Mouse (Mus musculus) lung, postnatal 0 days (tissue): Measurements from ENCODE around the gene Bcam. TPM values are rescaled to one million over a fixed set of nuclear protein-coding genes. Genes with fewer than 3 reads are reported as not detected.

ENCODE experiments used
- ATAC-seq: fragments of 200-750 bp; cut with Nextera tagmentation; 2 replicates; pipeline ENCODE4 v1.8.0; 2017; ENCODE audit warnings: moderate library complexity
- DNase-seq: peaks from one replicate; pipeline ENCODE4 v3.0.0-alpha.2; 2016; ENCODE audit warnings: low spot score
- H3K27ac ChIP-seq: fragments of 300-500 bp; sonication (generic); 2 replicates; pipeline ENCODE4 v1.5.1; 2014; ENCODE audit warnings: antibody characterized with exemption, mild to moderate bottlenecking, low read length, mixed read lengths
- H3K27me3 ChIP-seq: fragments of 300-500 bp; sonication (generic); replicated peaks from 2 replicates; pipeline ENCODE4 v1.6.1; 2014; ENCODE audit warnings: low read length, mixed read lengths; ENCODE audit not compliant: insufficient read depth
- H3K36me3 ChIP-seq: fragments of 300-500 bp; sonication (generic); 2 replicates; pipeline ENCODE4 v1.6.1; 2014; ENCODE audit warnings: low read length, mixed read lengths; ENCODE audit not compliant: insufficient read depth
- H3K4me1 ChIP-seq: fragments of 300-500 bp; sonication (generic); 2 replicates; pipeline ENCODE4 v1.6.1; 2014; ENCODE audit warnings: antibody characterized with exemption, low read depth, low read length, mixed read lengths; ENCODE audit not compliant: insufficient read depth
- H3K4me2 ChIP-seq: fragments of 300-500 bp; sonication (generic); replicated peaks from 2 replicates; pipeline ENCODE4 v1.6.1; 2014; ENCODE audit warnings: low read depth, mild to moderate bottlenecking, low read length, moderate library complexity, mixed read lengths
- H3K4me3 ChIP-seq: fragments of 300-500 bp; sonication (generic); 2 replicates; pipeline ENCODE4 v1.5.1; 2014; ENCODE audit warnings: low read depth, low read length
- H3K9ac ChIP-seq: fragments of 300-500 bp; sonication (generic); replicated peaks from 2 replicates; pipeline ENCODE4 v1.6.1; 2014; ENCODE audit warnings: low read depth, mild to moderate bottlenecking
- H3K9me3 ChIP-seq: fragments of 300-500 bp; sonication (generic); 2 replicates; pipeline ENCODE4 v1.6.1; 2016; ENCODE audit warnings: low read length, mixed read lengths
- CTCF ChIP-seq: IDR thresholded peaks from 2 replicates; pipeline ENCODE4 v1.5.1; 2016; ENCODE audit warnings: antibody characterized with exemption, mild to moderate bottlenecking
- EP300 ChIP-seq: IDR thresholded peaks from 2 replicates; pipeline ENCODE4 v1.6.1; 2016; ENCODE audit warnings: antibody characterized with exemption, mild to moderate bottlenecking, control low read depth
- WGBS: fragments of 180-500 bp; shearing (Covaris S2); extraction: QIAGEN DNeasy Blood & Tissue Kit; methylation state at CpG from one replicate; pipeline ENCODE4 v1.1.7; 2014; 5-methylcytosine and 5-hydroxymethylcytosine counted together
- polyA plus RNA-seq: library from polyadenylated mRNA; unstranded; fragments of >200 nt; fragmentation: Nextera tagmentation; extraction: Ambion mirVana; gene quantifications from 2 replicates; pipeline ENCODE4 v1.2.1, GENCODE M21; 2015

The Bcam gene
- polyA plus RNA-seq, 1 experiment from 2014 or later, result 477 TPM

DNA sequence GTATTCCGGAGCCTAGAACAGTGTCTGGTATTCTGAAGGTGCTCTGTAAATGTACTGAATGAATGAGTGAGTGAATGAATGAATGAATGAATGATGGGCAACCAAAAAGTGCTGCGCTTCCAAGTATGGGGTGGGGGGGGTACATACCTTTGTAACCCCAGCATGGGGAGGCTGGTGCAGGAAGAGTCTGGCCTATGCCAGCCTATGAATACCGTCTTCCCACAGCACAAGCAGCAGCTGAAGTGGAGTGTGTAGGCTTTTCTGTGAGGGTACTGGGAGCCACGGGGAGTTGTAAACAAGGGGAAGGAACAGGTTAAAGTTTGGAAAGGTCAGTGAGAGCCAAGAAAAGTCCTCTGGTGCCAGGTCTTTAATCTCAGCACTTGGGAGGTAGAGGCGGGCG, 27.0 kb downstream of the Bcam start:
- Histone ChIP-seq H3K4me1 (peaks cover 21% of the 10 kb centered on the region; the same call in 1 of the 2 replicates), H3K4me2 (no peak overlapping the region), H3K36me3 (no peaks in the 10 kb centered on the region), H3K4me3 (no peak overlapping the region), H3K27ac (no peak overlapping the region), H3K9me3 (no peaks in the 10 kb centered on the region), H3K27me3 (no peaks in the 10 kb centered on the region), H3K9ac (no peak overlapping the region)
- TF ChIP-seq CTCF (no peak), EP300 (no peak)
- no peak for DNase-seq
- WGBS, result 75% methylated on average over 6 of the region's 6 CpGs
- no peak for ATAC-seq

DNA sequence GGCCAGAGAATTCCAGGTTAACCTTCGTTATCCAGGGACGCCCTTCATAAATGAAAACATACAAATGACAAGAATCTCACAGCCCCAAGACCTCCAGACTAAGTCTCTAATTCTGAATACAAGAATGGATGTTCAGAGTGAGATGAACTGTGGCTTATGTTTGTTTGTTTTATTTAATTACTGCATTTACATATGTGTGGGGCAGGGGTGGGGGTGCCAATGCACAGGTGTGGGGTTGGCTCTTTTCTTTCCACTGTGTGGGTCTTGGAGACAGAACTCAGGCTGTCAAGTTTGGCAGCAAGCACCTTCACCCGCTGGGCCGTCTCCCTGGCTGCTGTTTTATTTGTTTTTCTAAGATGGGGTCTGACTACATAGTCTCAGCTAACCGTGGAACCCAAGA, 28.3 kb downstream of the Bcam start:
- H3K36me3 ChIP-seq, result 0 out of 2 replicates have a peak, but pooled peaks cover 3% of the 10 kb centered on the region
- ATAC-seq (no peak), DNase-seq (no peak)
- peaks cover 21% of the 10 kb centered on the region; the same call in 1 of the 2 replicates for H3K4me1 ChIP-seq
- H3K9me3 ChIP-seq, result no peaks in the 10 kb centered on the region
- no peak overlapping the region for H3K27ac ChIP-seq
- 43% methylated on average over 5 of the region's 5 CpGs for WGBS
- H3K27me3 ChIP-seq, result no peaks in the 10 kb centered on the region
- no peak for TF ChIP-seq CTCF
- no peak for TF ChIP-seq EP300
- H3K4me2 ChIP-seq, result no peak overlapping the region
- no peak overlapping the region for H3K4me3 ChIP-seq
- no peak overlapping the region for H3K9ac ChIP-seq

DNA sequence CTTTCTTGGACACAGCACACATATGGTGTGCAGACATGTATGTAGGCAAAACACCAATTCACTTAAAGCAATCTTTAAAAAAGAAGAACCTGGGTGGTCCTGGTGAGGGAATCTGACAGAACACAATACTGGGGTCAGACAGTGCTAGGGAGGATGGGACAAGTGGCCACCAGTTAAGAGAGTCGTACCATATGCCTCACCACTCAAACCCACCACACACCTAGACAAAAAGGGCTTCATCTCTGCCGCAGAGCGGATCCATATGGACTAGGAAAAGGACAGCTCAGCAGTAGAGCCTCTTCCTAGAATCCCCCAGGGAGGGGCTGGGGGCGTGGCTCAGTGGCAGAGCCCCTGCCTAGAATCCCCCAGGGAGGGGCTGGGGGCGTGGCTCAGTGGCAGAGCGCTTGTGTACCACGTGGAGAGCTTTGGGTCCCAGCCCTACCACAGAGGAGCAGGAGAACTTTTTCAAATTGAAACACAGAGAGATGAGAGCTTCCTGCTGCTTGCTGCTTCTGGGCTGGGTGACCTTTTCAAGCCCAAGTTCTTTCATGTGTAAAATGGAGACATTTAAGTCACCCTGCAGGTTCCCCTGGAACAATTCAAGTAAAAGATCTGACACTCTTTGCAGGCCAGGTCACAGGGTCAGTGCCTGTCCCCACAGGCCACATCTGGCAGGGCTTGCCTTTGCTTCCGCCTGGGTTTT, 29.3 kb downstream of the Bcam start:
- Histone ChIP-seq H3K9ac (no peak overlapping the region), H3K27me3 (no peaks in the 10 kb centered on the region), H3K4me3 (no peak overlapping the region), H3K36me3 (peaks cover 8% of the 10 kb centered on the region; the same call in 1 of the 2 replicates), H3K4me1 (peaks cover 19% of the 10 kb centered on the region; the same call in 1 of the 2 replicates), H3K9me3 (no peaks in the 10 kb centered on the region), H3K4me2 (no peak overlapping the region), H3K27ac (0 out of 2 replicates have a peak overlapping the region, but pooled peaks have one; percentile 39)
- TF ChIP-seq EP300, result no peak
- TF ChIP-seq CTCF, result no peak
- WGBS, result 19% methylated on average over 8 of the region's 8 CpGs
- DNase-seq, result no peak
- peak; percentile 45 for ATAC-seq

DNA sequence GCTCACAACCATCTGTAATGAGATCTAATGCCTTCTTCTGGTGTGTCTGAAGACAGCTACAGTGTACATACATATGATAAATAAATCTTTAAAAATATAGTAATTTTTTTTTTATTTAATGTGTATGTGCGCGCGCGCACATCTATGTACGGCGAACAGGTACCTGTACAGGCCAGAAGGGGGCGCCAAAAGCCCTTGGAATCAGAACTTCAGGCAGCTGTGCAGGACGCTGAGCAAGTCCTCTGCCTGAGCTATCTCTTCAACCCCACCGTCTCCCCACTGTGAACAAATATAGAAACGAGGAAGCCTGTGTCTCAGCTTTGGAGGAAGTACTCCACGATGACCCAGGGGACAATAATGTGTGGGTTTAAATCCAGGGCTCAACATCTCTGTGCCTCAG, 30.5 kb downstream of the Bcam start:
- WGBS, result 80% methylated on average over 11 of the region's 11 CpGs
- Histone ChIP-seq H3K4me2 (no peak overlapping the region), H3K27ac (no peak overlapping the region), H3K4me1 (peaks cover 16% of the 10 kb centered on the region; the same call in 1 of the 2 replicates), H3K9ac (no peak overlapping the region), H3K4me3 (no peak overlapping the region), H3K36me3 (peaks cover 8% of the 10 kb centered on the region; the same call in 1 of the 2 replicates), H3K9me3 (no peaks in the 10 kb centered on the region), H3K27me3 (no peaks in the 10 kb centered on the region)
- TF ChIP-seq CTCF, result peak; percentile 48
- TF ChIP-seq EP300, result no peak
- DNase-seq (no peak), ATAC-seq (0 out of 2 replicates have a peak, but pooled peaks have one; percentile 8)

- TF ChIP-seq CTCF, result peak; percentile 62
- TF ChIP-seq EP300, result no peak
- Histone ChIP-seq H3K4me1 (peaks cover 11% of the 10 kb centered on the region; the same call in 1 of the 2 replicates), H3K4me2 (no peak overlapping the region), H3K27ac (no peak overlapping the region), H3K9ac (no peak overlapping the region), H3K36me3 (peaks cover 12% of the 10 kb centered on the region; the same call in 1 of the 2 replicates), H3K27me3 (no peaks in the 10 kb centered on the region), H3K4me3 (no peak overlapping the region), H3K9me3 (no peaks in the 10 kb centered on the region)
- ATAC-seq (no peak), DNase-seq (no peak)
- WGBS, result 81% methylated on average over 3 of the region's 3 CpGs
Measured at GRCm38 (mm10) chr7:19738771-19739170, 32.0 kb downstream of the Bcam start.

DNA sequence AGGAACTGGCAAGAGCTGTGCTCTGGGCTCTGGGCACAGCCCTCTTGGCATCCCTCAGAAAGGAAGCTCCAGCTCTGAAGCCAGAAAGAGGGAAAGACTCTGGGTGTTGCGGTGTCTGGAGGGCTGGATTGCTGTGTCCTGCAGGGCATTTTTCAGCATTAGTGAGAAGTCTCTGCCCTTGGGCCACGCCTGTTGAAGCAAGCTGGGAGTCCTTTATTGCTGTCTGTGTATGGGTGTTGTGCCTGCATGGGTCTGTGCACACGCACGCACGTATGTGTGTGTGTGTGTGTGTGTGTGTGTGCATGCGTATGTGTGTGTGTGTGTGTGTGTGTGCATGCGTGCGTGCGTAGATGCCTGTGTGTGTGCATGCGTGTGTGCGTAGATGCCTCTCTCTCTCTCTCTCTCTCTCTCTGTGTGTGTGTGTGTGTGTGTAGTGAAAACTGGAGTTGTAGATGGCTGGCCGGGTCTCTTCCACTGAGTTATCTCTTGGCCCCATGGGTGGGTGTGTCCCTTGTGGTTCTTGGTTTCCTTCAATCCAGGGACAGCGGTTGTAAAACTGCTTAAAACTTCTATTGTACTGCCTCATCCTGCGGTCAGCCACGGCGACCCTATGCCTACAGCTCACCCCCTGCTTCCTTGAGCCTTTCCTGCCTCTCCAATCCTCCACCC, 34.3 kb downstream of the Bcam start:
- DNase-seq (no peak), ATAC-seq (no peak)
- no peak overlapping the region for H3K9ac ChIP-seq
- peaks cover 31% of the 10 kb centered on the region; the same call in 1 of the 2 replicates for H3K36me3 ChIP-seq
- no peak for TF ChIP-seq EP300
- no peak for TF ChIP-seq CTCF
- no peak overlapping the region for H3K4me2 ChIP-seq
- H3K4me1 ChIP-seq, result peaks cover 4% of the 10 kb centered on the region; the same call in 1 of the 2 replicates
- no peak overlapping the region for H3K27ac ChIP-seq
- 86% methylated on average over 15 of the region's 16 CpGs for WGBS
- no peaks in the 10 kb centered on the region for H3K27me3 ChIP-seq
- H3K4me3 ChIP-seq, result no peak overlapping the region
- H3K9me3 ChIP-seq, result no peaks in the 10 kb centered on the region
